Mouse (Mus musculus) layer of hippocampus, postnatal 14 days (tissue): ENCODE data around the gene Ep400. TPM values are rescaled to one million over a fixed set of nuclear protein-coding genes. Genes with fewer than 3 reads are reported as not detected.

Experiments used
- DNase-seq, 2 experiments: peaks; one replicate each; pipeline ENCODE4 v3.0.0; 2021 to 2022; ENCODE audit warnings: low spot score in 2 of 2, mixed read lengths in 1 of 2
- microRNA-seq, 2 experiments: library from miRNA; unstranded; fragments of <30 nt; microRNA quantifications; one replicate each; pipeline ENCODE4 v1.2.0; 2021
- total RNA-seq, 2 experiments: library from RNA; stranded (reverse); gene quantifications; 2 replicates each; pipeline ENCODE4 v1.2.3; 2021

Ep400 gene
- total RNA-seq, 2 experiments from 2014 or later = 90.9 to 101 TPM

- no peak for DNase-seq
Measured at GRCm38 (mm10) chr5:110665486-110666121, 104.9 kb downstream of the Ep400 start.

DNA sequence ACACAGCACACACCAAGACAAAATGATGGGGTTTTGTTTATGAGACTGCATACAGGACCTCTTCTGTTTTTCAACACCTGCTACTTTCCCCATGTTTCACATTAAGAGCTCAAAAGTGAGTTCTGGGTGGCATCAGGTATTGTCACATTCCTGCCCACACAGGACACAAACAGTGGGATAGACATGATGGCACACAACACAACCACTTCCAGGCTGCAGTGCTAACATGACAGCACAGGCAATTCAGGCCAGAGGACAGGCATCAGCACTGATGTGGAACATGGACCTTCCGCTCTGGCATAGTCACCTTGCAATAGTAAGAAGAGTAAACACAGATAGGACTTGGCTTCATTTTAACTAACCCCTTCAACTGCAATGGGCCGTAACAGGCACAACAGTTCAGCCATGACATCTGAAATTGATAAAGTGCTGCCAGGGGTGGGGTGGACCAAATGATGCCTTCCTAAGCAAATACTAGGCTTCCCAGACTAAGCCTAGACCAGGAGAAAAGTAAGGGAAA lies 105.7 kb downstream of the Ep400 start:
- DNase-seq = no peak

DNA sequence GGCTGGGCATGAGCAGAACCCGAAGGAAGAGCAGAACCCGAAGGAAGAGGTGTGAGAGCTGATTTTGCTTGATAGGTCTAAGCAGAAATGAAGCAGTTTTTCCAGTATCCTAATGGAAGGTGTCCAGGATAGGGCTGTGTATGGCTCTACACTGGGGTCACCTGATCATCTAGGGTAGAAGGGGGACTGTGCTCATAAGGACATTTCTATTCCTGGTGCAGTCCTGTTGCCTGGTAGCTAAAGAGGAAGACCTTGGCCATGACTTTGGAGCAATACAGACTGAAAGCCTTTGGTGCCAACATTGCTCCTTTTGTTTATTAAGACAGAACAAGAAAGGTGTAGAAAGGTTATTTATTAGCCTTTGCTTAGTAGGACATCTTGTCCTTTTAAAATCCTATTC lies 106.5 kb downstream of the Ep400 start:
- no peak for DNase-seq

DNA sequence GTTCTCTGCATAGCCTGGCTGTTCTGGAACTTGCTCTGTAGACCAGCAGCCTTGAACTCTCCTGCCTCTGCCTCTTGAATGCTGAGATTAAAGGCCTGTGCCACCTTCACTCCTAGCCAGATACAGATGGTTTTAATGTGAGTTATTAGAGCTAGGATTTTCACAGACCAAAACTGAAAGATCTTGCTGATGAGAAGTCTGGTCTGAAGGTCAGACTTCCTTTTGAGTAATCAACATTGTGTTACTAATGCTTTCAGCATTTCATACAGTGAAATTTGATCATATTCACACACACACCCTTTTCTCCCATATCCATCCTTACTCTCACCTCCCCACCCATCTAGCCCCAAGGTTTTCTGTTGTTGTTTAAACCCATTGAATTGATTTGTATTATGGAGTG lies 110.8 kb downstream of the Ep400 start:
- DNase-seq = no peak

GRCm38 (mm10) chr5:110653686-110654085 lies 116.8 kb downstream of the Ep400 start:
- DNase-seq = no peak

DNA sequence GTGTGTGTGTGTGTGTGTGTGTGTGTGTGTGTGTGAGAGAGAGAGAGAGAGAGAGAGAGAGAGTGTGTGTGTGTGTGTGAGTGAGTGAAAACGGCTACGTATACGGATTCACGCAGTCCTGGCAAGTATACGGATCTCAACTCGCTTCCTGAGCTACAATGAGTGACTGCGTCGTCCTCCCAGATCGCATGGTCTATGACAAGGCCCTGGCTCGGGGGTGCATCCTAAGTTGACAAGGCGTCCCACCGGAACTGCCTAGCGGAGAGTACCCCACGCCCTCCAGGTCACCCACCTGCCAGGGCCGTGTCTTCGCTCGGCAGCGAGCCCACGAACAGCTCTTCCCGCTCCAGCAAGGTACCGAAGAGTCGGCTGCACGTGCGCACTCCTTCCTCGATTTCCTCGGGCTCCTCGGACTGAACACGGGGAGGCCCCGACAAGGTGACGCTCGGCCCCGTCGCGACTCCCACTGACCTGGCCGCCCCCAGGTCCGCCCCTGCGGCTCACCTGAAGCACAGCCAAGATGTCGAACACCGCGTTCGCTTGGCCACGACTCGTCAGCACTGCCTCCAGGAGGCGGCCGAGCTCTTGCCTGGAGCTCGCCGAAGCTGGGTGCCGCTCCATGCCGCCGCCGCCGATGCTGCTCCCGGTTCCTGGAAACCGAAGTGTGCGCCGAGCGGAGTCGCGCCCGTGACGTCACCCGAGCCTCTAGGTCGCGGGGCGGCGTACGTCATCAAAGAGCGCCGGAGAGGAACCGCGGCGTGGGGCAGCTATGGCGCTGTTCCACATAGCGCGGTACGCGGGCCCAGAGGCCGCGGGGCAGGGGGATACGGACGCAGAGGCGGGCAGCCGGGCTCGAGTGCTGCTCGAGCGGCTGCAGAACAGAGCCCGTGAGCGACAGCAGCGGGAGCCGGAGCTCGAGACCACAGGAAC lies 117.5 kb downstream of the Ep400 start, which contains the start of the genes Noc4l and Ddx51:
Gene Noc4l, minus strand, starts transcription at position 699 of the 930 bp plus-strand sequence.
Gene Ddx51, plus strand, starts transcription at position 733 of the 930 bp plus-strand sequence.
- DNase-seq = peak; percentile 94 to 96

- DNase-seq = no peak
Measured at GRCm38 (mm10) chr5:110646377-110646776, 124.1 kb downstream of the Ep400 start.

DNA sequence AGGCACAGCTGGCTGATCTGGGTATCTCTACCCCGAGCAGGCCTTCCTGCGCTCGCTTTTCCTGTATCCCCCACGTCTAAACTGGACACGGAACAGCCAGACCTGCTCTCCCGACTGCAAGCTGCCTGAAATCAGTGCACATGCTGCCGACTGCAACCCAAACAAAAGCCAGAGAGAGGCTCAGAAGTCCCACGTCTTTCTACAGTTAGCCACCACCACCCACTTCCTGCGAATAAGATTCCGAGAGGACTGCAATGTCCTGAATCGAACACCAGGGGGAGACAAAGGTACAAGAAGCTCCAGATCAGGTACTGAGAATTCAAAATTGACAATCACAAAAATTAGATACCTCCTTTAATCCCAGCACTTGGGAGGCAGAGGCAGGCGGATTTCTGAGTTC lies 131.1 kb downstream of the Ep400 start:
- DNase-seq = peak; percentile 73 to 80

GRCm38 (mm10) chr5:110638306-110639074 lies 132.0 kb downstream of the Ep400 start:
- no peak for DNase-seq

GRCm38 (mm10) chr5:110635951-110636707 lies 134.4 kb downstream of the Ep400 start:
- peak in 1 of 2 experiments; percentile 52 for DNase-seq

DNA sequence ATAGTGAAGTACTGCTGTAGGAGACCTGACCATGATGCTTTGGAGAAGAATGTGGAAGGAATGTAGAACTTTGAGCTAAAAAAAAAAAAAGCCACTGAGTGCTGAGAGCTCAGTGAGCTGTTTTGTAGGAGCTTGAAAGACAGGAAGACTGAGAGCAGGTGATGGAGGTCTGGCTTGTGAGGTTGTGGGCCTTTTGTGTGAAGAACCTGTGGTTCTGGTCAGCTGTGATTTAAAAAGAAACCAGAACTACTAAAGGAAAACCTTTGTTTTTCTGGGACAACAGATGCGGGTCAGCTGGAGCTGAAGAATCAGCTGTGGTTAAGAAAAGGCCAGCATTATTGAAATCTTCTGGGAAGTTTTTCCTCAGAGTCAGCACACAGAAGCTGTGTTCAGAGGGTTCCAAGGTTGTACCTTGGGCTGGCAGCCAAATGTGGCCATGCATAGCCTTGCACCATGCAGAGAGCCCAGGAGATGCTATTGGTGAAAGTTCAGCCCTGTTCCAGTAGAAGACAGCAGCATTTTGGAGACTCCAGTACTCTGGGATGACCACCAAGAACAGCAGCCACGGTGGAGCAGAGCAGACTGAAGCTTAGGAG lies 140.9 kb downstream of the Ep400 start:
- DNase-seq = no peak

DNA sequence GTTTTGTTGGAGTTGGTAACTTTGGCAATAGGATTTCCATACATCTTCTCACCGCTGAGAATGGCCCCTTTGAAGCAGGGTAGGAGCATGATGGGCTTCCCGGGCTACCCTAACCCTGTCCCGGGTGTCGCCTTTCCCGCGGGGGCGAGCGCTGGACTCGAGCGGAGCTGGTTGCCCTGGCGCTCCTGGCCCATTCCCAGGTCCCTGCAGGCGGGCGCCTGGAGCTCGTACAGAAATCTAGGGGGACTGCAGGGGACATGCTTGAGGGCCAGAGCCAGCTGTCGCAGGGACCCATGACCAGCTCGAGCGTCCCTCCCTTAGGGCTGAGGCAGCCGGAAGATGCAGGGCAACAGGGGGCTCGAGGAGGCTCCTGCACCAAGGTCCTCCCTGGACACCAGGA lies 142.4 kb downstream of the Ep400 start:
- DNase-seq = no peak

DNA sequence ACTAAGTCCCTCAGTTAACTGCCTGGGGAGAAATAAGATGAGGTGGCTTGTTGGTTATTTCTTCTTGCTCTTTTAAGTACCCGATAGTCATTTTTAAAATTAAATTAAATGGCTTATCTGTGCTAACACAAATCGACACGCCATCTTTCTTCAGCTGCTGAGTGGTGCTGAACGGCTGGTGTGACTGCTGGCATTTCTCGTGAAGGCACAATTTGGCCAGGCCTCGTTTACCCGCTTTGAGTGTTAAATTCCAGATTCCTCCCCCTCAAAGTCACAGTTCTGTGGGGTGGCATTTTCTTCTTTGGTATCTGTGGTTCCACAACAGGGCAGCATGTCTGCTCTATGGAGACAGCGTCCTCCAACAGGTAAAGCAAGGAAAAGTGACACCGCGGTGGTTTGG lies 143.2 kb downstream of the Ep400 start:
- peak; percentile 34 to 61 for DNase-seq

DNA sequence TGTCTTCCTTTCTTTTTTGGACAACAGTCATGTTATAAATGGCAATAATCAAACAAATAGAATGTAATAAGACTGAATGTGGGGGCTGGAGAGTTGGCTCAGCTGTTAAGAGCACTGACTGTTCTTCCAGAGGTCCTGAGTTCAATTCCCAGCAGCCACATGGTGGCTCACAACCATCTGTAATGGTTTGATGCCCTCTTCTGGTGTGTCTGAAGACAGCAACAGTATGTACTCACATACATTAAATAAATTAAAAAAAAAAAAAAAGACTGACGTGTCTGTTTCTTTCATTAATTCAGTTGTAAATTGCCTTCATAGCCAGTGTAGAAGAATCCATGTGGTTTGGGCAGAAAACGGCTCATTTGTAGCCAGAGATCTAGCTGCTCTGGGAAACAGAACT lies 146.2 kb downstream of the Ep400 start:
- DNase-seq = no peak

GRCm38 (mm10) chr5:110619226-110619625 lies 151.3 kb downstream of the Ep400 start:
- no peak for DNase-seq

Small RNAs within 50 kb of the gene (microRNA-seq; reads per million reads assigned to microRNA genes)
- 3.1 to 4.3 reads per million in 2 experiments for gene Mir7026

Other genes with a start within 250 kb of the Ep400 start
- 100 to 1,000 TPM in 1 of 2 experiments, 10 to 100 TPM in 1; 95.1 to 106 TPM for gene Galnt9, start 226.4 kb downstream of the Ep400 start, total RNA-seq
- 10 to 100 TPM; 27.4 to 30.7 TPM for gene Noc4l, start 117.3 kb downstream of the Ep400 start, total RNA-seq
- 10 to 100 TPM; 21.7 to 24.2 TPM for gene Ddx51, start 117.3 kb downstream of the Ep400 start, total RNA-seq
- 10 to 100 TPM; 16.1 to 18.5 TPM for gene Pus1, start 9.9 kb upstream of the Ep400 start, total RNA-seq
- 10 to 100 TPM; 66.6 to 67.6 TPM for gene Ulk1, start 39.4 kb upstream of the Ep400 start, total RNA-seq
- gene Hscb, start 69.1 kb upstream of the Ep400 start, total RNA-seq = 10 to 100 TPM in 1 of 2 experiments, 1 to 10 TPM in 1; 8.9 to 10.4 TPM
- 1 to 10 TPM; 2.3 to 2.5 TPM for gene Chek2, start 69.3 kb upstream of the Ep400 start, total RNA-seq
- 10 to 100 TPM; 19.6 to 23.4 TPM for gene Ttc28, start 109.1 kb upstream of the Ep400 start, total RNA-seq